8 mouse cellular contexts compared by ENCODE assay signal in genomic region chr13:63815931-63816330, GRCm38 (mm10). TPM values are rescaled to one million over a fixed set of nuclear protein-coding genes. Genes with fewer than 3 reads are reported as not detected.
DNase-seq lines count a peak whose midpoint lies in the region; ATAC-seq and TF ChIP-seq lines count a peak whose summit lies in the region.

No protein-coding gene starts in this region.

- peaks cover 15% of the 10 kb centered on the region for H3K4me1 ChIP-seq in kidney, embryonic 15.5 days
- H3K4me1 ChIP-seq in heart, postnatal 0 days (ENCODE audit: control insufficient read depth, insufficient read depth), result peaks cover 12% of the 10 kb centered on the region
- peaks cover 16% of the 10 kb centered on the region for H3K4me1 ChIP-seq in midbrain, embryonic 13.5 days (replicated peaks)

- no peak for ATAC-seq in kidney, embryonic 15.5 days (replicated peaks; ENCODE audit: low FRiP score)
- no peak for ATAC-seq in heart, postnatal 0 days (ENCODE audit: insufficient read depth, low read depth)
- ATAC-seq in midbrain, embryonic 13.5 days, result no peak
- no peak for ATAC-seq in megakaryocyte-erythroid progenitor cell, adult 5-6 weeks (replicated peaks; ENCODE audit: low FRiP score, low TSS enrichment, poor library complexity, severe bottlenecking)

- no peak overlapping the region; the same call in 1 of the 2 replicates for H3K27ac ChIP-seq in kidney, embryonic 15.5 days
- no peak overlapping the region for H3K27ac ChIP-seq in heart, postnatal 0 days (ENCODE audit: low read depth)
- no peak overlapping the region for H3K27ac ChIP-seq in midbrain, embryonic 13.5 days

- no peak for TF ChIP-seq CTCF in heart, postnatal 0 days (IDR thresholded peaks at IDR 0.05; ENCODE audit: low read depth)

- H3K36me3 ChIP-seq in kidney, embryonic 15.5 days, result no peaks in the 10 kb centered on the region
- H3K36me3 ChIP-seq in heart, postnatal 0 days (replicated peaks; ENCODE audit: control insufficient read depth, insufficient read depth, low read length), result no peaks in the 10 kb centered on the region
- H3K36me3 ChIP-seq in midbrain, embryonic 13.5 days, result no peaks in the 10 kb centered on the region

- H3K9ac ChIP-seq in kidney, embryonic 15.5 days, result peak overlapping the region; percentile 80
- peak overlapping the region; percentile 81 for H3K9ac ChIP-seq in heart, postnatal 0 days (replicated peaks; ENCODE audit: low read depth, low read length)
- peak overlapping the region; percentile 84 for H3K9ac ChIP-seq in midbrain, embryonic 13.5 days (replicated peaks)

- no peak for DNase-seq in kidney, postnatal 36 days
- peak; percentile 8 for DNase-seq in NIH3T3 (ENCODE audit: low read depth)
- no peak for DNase-seq in heart, postnatal 0 days (ENCODE audit: low spot score)
- no peak for DNase-seq in cerebellum, adult 9-10 months
- no peak for DNase-seq in right cerebral cortex, postnatal 25 days

- H3K4me3 ChIP-seq in kidney, embryonic 15.5 days (replicated peaks), result peak overlapping the region; percentile 73
- H3K4me3 ChIP-seq in heart, postnatal 0 days (ENCODE audit: low read depth, low read length), result peak overlapping the region; percentile 63
- H3K4me3 ChIP-seq in midbrain, embryonic 13.5 days (replicated peaks), result peak overlapping the region; percentile 57

- H3K27me3 ChIP-seq in kidney, embryonic 15.5 days, result no peaks in the 10 kb centered on the region
- H3K27me3 ChIP-seq in heart, postnatal 0 days (ENCODE audit: control insufficient read depth, insufficient read depth, low read length), result no peaks in the 10 kb centered on the region
- H3K27me3 ChIP-seq in midbrain, embryonic 13.5 days, result no peaks in the 10 kb centered on the region

- H3K4me2 ChIP-seq in kidney, embryonic 15.5 days, result peak overlapping the region; percentile 78
- peak overlapping the region; percentile 71 for H3K4me2 ChIP-seq in heart, postnatal 0 days (ENCODE audit: low read depth, low read length)
- H3K4me2 ChIP-seq in midbrain, embryonic 13.5 days (replicated peaks), result peak overlapping the region; percentile 61

- H3K9me3 ChIP-seq in kidney, embryonic 15.5 days (replicated peaks), result no peaks in the 10 kb centered on the region
- no peaks in the 10 kb centered on the region for H3K9me3 ChIP-seq in heart, postnatal 0 days (replicated peaks; ENCODE audit: control insufficient read depth, low read length)
- no peaks in the 10 kb centered on the region for H3K9me3 ChIP-seq in midbrain, embryonic 13.5 days

- TF ChIP-seq EP300 in heart, postnatal 0 days (IDR thresholded peaks at IDR 0.05; ENCODE audit: low read depth), result no peak

RNA-seq across cellular contexts. Expression of gene Ercc6l2, which starts 0.9 kb away (rescaled TPM):
- 26.7 and 28.5 TPM in 2 replicates for polyA plus RNA-seq in kidney, embryonic 15.5 days (2015; fragmentation: Nextera tagmentation; extraction: Ambion mirVana)
- total RNA-seq in heart, postnatal 0 days (2014; rRNA removed; ENCODE audit: low replicate concordance), result 3.1 and 5.8 TPM in 2 replicates
- polyA plus RNA-seq in heart, postnatal 0 days (2015; fragmentation: Nextera tagmentation; extraction: Ambion mirVana), result 6.2 and 6.9 TPM in 2 replicates
- polyA plus RNA-seq in midbrain, embryonic 13.5 days (2015; fragmentation: Nextera tagmentation; extraction: Ambion mirVana), result 16.7 and 18.3 TPM in 2 replicates
- 48.4 and 55.2 TPM in 2 replicates for total RNA-seq in megakaryocyte-erythroid progenitor cell, adult 5-6 weeks (2014; fragmentation: Nextera tagmentation)
- 40.5 and 63.7 TPM in 2 replicates for total RNA-seq in megakaryocyte-erythroid progenitor cell, adult 5-6 weeks (2017)
